Mouse (Mus musculus): ENCODE data around the gene Enkur. TPM values are rescaled to one million over a fixed set of nuclear protein-coding genes. Genes with fewer than 3 reads are reported as not detected.

Gene Enkur
- polyA plus RNA-seq (2012; rRNA removed), result 0.35 and 0.43 TPM in 2 replicates

DNA sequence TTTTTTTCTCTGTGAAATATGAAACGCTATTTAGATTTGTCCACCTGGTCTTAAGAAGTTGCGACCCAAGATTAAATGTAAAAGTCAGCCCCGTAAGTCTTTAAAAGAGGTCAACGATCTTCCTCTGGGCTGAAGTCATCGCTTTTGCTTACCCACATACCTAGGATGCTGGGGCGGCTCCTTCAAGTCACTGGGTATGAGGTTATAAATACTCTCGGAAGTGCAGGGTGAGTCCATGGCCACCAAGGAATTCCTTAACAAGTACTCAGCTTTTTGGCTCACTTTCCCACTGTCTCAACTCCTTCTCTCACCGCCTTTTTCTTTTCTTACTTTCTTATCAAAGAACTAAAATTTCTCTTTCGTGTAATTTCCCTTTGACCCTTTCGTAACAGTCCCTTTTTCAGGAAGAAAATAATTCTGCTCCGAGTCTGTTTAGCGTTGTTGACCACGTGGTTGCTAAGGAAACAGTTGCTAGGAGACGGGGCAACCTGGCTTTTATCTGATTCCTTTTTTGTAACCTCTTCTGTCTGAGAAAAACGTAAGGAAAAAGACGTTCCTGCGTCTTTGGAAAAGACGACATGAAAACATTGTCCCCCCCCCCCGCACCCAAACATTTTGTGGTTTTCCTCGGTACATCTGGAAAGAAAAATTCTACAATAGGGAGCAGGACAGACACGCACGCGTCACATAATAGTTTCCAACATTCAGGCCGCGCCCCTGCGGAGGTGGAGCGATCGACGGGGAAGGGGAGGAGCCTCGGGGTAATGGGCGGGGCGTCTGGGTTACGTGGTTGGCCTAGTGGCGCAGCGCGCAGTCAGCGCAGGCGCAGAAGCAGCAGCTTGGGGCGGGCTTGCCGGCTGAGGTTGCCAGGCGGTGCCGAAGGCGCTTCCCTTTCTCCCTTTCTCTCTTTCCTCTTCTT lies at the start of gene Enkur, which contains the start of gene Thnsl1:
TSS of gene Enkur (minus strand) at position 454 of the 919 bp plus-strand sequence.
TSS of gene Thnsl1 (plus strand) at position 813 of the 919 bp plus-strand sequence.

Other genes starting within 250 kb of the Enkur start
- 6.9 and 9.3 TPM in 2 replicates for gene Arhgap21, start 236.5 kb downstream of the Enkur start, polyA plus RNA-seq (2012; rRNA removed)
- 2.6 and 3.6 TPM in 2 replicates for gene Thnsl1, start 359 bp upstream of the Enkur start, polyA plus RNA-seq (2012; rRNA removed)
- gene Gpr158, start 162.2 kb upstream of the Enkur start, polyA plus RNA-seq (2012; rRNA removed), result 0.03 and 0.05 TPM in 2 replicates

All from ovary, adult 2 months (tissue).